Mouse (Mus musculus) c-Kit-positive CD71-positive TER-119-negative erythroid progenitor cells, embryonic 14.5 days (primary cell): ENCODE measurements around the gene Ttc1.

Experiments used
- DNase-seq: peaks from one replicate; pipeline ENCODE4 v3.0.0-alpha.2; 2013; ENCODE audit warnings: low read depth

The Ttc1 gene

GRCm38 (mm10) chr11:43703552-43703951, 44.3 kb downstream of the Ttc1 start:
- no peak for DNase-seq

DNA sequence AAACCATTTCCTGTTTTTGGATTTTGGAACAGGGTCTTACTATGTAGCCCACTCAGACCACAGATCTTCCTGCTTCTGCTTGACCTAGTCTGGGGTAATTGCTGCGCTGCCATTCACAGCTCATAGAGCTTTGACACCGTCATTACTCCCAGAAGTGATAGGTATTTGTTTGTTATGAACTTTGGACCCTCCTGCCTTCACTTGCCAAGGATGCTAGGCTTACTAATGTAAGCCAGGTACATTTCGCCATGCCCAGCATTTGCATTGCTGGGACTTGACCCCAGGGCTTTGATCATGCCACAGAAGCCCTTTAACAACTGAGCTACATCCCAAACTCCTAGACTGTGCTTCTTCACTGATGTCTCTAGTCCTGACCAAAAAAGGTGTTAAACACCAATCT, 47.5 kb downstream of the Ttc1 start:
- no peak for DNase-seq

- no peak for DNase-seq
Observed at GRCm38 (mm10) chr11:43698621-43699020, 49.2 kb downstream of the Ttc1 start.

DNA sequence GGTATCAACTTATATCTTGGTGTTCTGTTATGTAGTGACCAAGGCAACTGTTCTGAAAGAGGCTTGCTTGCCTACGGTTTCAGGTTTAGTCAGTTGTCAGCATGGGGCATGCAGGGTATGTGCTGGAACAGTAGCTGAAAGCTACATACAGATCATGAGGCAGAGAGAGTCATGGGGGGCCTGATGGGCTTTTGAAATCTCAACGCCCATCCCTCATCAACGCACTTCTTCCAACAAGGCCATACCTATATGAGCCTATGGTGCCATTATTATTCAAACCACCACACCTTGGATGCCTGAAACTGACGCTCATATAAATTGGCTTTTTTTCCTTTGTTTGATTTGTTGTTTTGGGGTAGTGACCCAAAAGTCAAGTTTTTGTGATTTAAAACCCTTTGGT, 51.2 kb downstream of the Ttc1 start:
- no peak for DNase-seq

DNA sequence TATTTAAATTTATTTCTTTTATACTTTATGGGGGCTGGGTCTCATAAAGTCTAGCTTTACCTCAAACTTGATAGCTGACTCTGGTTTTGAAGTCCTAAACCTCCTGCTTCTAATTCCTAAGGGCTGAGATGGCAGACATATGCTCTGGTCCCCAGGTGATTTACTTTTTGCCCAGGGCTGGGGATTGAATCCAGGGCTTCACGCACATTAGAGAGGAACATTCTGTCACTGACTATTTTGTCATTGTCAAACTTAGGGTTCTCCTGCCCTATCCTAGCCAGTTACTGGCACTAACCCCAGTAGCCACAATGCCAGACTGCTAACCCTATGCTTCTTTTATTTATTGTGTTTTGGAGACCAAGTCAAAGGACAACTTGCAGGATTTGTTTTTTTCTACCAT, 59.0 kb downstream of the Ttc1 start:
- no peak for DNase-seq

DNA sequence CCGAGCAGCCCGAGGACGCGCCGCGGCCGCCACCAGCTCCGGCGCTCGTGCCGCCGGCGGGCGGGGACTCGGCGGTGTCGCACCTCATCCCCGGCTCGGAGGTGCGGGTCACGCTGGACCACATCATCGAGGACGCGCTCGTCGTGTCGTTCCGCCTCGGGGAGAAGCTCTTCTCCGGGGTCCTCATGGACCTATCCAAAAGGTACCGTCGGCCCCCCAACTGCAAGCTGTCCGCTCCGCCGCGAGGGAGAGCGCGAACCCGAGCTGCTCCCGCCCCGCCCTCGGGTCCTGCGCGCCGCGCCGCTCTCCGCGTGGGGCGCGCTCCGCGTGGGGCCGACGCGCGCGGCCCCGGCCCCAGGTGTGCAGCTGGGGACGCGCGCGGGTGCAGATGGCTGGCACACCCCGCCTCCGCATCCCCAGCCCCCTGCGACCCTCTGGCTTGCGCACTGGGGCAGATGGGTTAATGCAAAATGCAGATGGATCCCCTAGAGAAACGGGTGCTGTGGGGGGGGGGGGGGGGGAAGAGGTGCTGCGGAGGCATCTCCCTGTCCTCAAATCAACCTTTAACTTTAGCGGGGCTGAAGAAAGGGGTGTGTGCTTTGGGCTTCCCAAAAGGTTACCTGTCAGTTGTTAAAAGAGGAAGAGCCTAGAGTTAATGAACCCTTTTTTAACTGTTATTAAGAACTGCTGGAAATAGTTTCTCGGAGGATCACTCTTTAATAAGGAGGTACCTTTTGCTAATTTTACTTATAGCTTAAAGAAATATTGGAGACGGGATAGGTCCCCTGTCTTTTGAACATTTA, 65.2 kb downstream of the Ttc1 start:
- peak; percentile 24 for DNase-seq

DNA sequence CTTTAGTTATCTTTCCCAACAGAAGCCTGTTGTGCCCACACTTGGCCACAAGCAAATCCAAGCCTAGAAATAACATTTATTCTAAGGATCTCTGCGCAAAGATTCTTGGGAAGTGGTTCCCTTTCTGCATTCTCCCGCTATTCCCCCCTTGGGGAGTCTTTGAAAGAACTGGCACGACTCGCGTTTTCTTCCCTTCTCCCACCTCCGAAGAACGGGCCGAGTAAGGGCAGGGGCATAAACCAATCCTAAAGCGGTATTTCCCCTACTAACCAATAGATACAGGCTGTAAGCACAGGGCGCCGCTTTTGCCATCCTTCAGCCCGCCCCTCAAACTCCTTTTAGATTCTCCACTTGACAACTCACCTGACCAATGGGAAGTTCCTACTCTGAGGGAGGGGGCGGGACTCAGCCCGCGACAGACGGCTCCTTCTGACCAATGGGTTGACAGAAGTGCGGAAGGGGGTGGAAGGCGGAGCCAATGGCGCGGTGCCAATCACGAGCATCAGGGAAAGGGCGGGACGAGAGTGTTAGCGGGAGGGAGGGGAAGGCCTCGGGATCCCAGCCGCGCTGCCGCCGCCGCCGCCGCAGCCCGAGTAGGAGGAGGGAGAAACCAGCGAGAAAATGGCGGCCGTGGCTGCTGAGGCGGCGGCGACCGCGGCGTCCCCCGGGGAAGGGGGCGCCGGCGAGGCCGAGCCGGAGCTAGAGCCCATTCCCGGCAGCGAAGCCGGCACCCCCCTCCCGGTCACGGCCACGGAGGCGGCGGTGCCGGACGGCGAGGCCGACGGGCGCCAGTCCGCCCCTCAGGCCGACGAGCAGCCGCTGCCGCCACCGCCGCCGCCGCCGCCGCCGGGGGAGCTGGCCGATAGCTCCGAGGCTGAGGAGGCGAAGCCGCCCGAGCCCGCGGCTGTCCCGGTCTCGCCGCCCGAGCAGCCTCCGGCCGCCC, 66.1 kb downstream of the Ttc1 start, which contains the start of gene Pwwp2a:
TSS of gene Pwwp2a (plus strand) at position 527 of the 943 bp plus-strand sequence.
- peak; percentile 98 for DNase-seq
